Mouse (Mus musculus): ENCODE results near the gene Cbs.

Gene Cbs

DNA sequence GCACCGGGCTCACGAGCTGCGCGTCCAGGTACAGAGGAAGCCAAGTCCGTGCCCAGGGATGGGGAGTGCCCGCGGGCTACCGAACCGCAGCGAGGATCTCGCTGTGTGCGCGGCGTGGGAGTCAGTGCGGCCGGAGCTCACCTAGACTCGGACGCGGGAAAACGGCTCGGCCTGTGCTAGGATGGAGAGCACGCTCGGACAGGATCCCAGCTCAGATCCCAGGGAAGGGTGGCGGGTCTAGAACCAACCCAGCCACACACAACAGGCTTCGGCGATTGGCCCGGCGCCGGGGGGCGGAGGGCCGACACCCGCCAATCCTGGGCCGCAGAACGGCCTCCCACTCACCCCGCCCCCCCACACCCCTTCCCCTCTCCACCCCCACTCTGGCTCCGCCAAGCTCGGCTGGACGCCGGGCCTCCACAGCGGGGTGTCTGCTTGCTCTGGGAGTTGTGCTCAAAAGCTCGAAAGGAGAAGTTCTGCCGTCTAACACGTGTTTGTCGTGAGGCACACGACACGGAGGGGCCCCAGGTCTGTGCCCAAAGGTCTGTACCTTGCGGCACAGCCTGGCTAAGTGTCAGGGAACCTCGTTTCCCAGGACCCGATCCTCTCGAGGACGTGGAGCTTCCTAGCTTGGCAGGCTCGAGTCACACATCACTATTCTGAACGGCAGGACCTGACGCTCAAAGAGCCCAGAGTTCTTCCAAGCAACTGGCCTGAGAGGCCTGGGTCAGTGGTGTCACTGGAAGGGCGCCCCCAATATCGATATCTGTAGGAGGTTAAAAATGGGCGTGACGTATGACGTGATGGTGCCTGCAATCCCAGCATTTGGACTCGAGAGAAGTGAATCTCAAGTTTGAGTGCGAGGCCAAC, at the start of gene Cbs:
Gene Cbs (minus strand): TSS at position 297 of the 870 bp plus-strand sequence.
- peak; percentile 94 for DNase-seq

DNA sequence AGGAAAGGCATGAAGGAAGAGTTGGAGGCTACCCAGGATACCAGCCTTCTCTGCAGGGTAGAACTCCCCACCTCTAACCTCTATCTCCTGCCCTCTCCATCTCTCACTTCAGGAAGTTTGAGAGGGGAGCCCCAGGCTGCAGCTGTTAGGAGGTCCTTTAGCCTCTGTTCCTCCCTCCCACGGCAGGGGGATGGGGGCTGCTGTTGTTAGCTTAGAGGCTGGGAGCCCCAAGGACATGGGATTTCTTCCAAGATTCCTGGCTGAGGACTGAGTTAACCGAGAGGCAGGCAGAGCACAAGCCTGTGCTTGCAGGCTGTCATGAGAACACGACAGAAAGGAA, 49.2 kb upstream of the Cbs start:
- peak in 1 of 2 experiments; percentile 49 for DNase-seq

DNA sequence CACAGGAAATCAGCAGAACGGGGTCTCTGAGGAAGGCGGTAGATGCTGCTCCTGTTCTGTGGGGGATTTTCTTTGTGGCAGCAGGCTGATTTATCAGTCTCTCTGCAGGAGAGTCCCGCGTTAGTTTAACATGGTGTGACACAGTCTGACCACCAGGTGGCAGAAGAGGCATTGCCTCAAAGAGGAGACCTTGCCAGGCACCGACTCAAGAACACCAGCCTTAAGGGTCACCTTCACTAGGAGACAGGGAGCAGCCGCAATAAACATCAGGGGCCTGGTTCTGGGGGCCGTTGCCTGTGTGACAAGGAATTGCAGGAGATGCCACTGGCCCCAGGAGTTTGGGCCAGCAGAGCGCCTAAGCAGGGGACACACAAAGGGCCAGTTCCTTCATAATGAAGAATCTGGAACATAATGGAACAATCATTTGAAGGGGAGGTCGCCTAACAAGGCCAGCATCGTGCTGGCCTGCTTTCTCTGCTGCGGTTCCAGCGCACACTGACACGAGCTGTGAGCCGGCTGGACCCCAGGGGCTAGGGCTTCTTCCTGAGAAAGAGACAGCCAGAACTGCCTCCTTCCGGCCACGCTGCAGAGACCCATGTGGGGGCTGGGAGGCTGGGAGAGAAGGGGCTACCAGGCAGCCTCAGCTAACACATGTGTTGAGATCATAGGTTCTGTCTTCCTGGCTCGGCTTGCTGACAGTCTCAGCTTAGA, 48.6 kb upstream of the Cbs start:
- peak; percentile 89 to 92 for DNase-seq

DNA sequence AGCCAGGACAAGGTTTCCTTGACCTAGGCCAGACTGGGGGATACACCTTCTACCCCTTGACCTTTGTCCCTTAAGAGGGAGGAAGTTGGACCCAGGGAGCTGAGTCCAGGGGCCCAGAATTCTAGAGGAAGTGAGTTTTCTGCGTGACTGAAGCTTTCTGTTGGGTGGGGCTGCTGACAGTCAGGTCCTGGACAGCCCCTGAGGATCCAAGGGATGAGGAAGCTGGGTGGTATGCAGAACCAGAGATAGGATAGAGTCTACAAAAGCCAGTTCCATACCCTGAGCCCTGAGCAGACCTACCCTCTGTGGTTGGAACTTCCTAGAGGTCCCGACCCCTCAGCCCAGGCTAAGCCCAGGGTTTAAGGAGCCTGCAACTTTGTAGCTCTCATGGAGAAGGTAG, 43.4 kb upstream of the Cbs start:
- DNase-seq, result no peak

DNA sequence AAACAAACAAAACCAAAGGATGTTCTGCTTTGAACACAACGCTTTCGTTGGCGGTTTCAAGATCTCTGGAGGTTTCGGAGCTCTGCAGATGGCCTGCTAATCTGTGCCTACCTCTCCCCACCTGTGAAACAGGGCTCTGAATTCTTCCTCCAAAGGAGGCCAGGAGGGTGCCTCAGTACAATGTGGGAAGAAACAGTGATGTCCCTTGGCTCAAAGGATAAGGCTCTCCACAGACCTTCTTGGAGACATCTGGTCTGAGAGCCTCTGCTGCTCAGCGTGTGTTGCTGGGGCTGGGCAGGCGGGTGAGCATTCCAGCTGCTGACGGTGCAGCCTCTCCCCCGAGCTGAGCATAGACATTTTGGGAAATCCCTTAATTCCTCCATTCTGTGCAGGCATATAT, 40.5 kb upstream of the Cbs start, which contains the start of gene Cryaa:
Gene Cryaa (plus strand): TSS at position 301 of the 400 bp plus-strand sequence.
- DNase-seq, result no peak

DNA sequence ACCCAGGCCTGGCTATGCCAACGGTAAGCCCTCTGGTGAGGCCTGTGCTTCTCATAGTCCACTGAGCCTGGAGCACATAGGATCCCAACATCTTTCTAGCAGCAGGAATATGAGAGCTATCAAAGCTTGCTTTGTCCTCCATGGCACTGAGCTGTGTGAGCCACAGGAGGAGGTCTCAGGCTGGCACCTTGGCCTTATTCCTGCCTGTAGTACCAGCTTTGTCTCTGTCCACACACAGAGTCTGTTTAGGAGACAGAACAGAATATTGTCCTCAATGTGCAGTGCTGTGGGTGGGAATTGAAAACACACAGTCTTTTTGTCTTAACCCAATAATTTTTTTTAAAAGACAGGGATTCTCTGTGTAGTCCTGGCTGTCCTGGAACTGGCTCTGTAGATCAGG, 37.4 kb upstream of the Cbs start:
- DNase-seq, result no peak

DNA sequence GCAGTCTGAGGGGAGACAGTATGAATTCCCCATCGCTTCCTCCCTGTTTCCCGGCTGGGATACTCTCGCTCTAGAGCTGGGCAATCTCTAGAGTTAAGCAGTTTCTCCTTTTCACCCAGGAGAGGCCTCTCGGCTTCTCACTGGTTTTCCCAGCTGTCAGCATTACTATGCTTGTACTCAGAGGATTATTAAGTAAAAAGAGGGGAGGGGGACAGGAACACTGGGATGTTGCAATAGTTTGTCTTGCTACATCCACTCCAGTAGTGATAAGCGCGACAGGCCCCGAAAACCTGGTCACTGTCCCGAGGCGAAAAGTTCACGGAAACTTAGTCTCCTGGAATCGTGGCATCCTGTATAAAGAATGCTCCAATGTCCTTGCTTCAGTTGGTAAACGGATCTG, 35.2 kb upstream of the Cbs start:
- no peak for DNase-seq

DNA sequence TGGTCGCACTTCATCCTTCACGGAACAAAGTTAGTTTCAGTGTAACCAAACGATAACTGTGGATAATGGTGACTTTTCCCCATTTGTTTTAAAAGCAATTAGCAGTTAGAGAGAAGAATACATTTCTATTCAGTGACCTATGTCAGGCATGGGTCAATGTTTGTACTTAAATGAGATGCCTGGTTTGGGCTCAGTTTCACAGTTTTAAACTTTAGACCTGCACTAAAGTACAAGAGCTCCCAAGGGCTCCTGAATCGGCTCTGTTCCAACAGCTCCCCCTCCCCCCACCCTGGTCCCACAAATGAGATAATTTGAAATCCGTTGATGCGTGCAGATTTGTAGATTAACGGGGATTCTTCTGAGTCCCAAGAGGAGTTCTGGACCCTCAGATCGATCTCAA, 34.7 kb upstream of the Cbs start:
- DNase-seq, result peak in 1 of 2 experiments; percentile 57

DNA sequence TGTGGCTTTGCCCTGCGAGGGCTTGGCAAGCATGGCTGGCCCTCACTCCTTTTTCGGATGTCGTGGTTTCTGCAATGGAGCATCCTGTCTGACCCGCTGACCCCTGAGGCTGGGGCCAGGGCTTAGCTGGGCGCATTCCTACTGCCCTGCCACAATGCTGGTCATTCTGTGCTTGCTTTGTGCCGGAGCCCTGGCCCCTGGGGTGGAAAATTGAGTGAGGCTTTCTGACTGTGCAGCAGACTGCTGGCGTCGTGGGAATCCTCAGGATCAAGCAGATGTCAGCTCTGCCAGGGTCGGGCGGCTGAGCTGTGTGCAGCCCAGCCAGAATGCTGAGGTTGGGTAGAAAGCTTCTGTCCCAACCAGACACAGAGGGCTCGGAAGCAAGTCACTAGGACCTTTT, 33.1 kb upstream of the Cbs start:
- DNase-seq, result no peak

DNA sequence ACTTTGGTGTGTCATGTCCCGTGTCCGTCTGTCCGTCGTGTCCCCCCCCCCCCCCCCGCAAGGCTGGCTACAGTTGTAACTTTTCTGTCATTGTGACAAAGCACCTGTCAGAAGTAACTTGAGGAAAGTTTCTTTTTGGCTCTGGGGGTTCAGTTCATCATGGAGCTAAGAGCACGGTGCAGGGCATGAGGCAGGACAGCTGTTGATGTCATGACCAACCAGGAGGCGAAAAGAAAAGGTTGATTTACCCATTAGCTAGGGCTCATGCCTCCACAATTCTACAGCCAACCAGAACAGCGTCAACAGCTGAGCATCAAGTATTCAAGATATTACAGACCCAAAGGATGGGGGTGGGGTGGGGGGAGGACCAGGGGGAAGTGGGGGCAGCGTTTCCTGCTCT, 31.3 kb upstream of the Cbs start:
- no peak for DNase-seq

DNA sequence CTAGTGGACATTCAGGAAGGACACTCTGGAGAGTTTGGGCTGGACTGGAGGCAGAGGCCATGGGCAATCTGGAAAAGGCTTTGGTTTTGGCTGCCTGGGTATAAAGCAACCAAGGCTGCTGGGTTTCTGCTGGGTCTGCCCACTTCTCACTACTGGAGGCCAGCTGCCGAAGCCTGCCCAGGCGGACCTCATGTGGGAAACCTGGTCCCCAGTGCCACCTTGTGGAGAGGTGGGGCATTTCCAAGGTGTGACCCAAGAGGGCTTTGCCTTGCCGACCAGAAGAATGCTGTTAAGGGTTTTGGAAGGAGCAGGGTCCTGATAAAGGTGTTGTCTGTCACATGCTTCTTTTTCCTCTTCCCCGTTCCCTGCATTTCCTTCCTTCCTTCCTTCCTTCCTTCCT, 27.7 kb upstream of the Cbs start:
- DNase-seq, result peak; percentile 91 to 93

DNA sequence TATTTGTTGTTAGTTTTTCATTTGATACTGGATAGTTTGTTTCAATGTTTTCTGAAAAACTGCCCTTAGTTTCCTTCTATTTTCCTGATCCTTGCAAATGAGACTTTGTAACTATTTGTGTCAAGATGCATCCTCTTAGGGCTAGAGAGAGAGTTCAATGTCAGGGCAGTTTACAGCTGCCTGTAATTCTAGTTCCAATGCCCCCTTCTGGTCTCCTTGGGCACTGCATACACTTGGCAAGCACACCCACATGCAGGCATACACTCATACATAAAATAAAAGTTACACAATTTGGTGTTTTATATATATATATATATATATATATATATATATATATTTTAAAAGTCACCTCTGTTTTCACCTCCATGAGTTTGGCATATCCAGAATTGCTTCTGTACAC, 25.8 kb upstream of the Cbs start:
- peak in 1 of 2 experiments; percentile 40 for DNase-seq

DNA sequence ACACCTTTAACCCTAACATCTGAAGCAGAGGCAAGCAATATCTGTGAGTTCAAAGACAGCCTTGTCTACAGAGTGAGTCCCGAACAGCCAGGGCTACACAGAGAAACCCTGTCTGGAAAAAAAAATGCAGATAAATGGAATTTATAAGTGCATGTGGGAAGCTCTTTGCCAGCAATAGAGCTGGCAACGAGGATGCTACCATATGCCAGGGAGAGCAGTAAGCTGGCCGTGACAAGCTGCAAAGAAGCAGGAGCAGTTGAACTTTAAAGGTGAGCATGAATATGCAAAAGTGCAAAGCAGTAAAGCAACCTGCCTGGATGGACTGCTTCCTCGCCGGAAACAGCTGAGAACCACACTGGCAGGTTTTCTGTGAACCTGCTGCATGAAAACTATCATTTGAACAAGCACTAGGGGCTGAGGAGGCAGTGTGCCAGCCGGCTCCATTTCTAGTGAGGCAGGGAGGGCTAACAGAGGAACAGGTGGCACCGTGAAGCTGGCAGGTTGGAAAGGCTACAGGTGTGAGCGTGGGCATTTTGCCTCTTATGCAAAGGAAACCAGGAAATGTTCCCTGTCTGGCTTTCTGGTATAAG, 23.7 kb upstream of the Cbs start:
- DNase-seq, result peak in 1 of 2 experiments; percentile 36

DNA sequence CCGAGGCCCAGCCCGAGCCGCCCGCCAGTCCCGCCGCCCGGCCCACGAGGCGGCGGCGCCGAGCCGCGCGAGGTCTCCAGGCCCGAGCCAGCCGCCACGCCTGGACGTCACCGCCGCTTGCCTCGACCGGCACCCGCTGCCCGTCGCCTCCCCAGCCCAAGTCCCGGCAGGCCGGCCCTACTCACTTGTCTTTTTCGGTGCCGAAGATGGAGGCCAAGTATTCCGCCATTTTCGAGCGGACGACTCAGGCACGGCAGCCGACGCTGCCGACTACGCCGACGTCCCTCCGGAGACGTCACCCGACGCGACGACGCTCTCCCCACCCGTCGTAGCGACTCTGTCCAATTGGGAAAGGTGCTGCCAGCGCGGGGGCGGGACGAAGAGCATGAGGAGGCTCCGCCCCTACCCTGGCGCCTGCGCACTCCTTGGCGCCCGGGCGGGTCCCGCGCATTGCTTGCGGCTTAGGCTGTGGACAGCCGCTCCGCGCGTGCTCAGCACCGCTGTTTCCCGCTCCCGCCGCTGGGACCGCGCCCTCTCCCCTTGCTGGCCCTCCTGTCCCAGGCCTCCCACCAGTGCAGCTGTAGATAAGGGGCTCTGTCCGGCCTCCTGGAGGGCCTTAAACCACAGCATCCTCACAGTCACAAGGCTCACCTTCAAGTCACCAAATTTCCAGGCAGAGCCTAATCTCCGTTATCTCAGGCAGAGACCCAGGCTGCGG, 21.6 kb upstream of the Cbs start, which contains the start of gene U2af1:
Gene U2af1 (minus strand): TSS at position 425 of the 718 bp plus-strand sequence.
- DNase-seq, result peak; percentile 97 to 99

DNA sequence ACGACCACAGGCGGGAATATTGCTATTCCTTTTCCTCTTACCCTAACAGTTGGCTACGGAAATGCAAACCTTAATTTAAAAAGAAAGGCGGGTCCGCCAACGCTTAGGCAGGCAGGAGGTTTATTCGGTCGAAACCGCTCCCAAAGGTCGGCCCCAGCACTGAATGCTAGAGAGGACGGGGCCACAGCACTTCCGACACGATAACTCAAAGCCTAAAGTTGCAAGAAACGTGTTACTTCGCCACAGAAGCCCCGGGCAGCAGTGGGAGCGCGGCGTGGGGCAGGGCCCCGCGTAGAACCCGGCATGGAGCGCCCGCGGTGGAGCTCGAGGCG, 21.1 kb upstream of the Cbs start:
- DNase-seq, result peak in 1 of 2 experiments; percentile 48

DNA sequence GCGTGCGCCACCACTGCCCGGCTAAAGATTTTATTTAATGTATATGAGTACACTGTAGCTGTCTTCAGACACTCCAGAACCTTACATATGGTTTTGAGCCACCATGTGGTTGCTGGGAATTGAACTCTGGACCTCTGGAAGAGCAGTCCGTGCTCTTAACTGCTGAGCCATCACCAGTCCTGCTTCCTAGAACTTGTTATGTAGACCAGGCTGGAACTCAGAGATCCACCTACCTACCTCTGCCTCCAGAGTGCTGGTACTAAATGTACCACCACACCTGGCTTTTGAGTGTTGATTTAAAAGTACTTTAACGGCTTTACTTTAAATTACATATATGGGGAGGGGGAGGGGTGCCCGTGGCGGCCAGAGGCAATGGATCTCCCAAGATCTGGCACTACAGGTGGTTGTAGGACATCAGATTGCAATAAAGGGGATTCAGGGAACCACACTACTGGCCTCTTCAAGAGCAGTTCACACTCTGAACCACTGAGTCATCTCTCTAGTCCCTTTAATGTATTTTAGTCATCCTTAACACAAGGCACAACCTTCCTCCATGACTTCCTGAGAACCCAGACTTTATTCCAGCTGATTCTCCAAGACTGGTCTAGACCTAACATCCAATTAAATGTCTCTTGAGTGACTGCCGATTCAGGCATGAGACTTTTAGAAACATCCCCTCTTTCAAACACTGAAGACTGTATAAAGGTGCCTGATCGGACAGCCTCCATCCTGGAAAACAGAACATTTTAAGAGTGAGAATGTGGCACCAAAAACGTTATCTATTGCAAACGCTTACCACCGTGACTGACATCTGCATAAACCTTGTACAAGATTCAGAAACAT, 20.3 kb upstream of the Cbs start:
- no peak for DNase-seq

DNA sequence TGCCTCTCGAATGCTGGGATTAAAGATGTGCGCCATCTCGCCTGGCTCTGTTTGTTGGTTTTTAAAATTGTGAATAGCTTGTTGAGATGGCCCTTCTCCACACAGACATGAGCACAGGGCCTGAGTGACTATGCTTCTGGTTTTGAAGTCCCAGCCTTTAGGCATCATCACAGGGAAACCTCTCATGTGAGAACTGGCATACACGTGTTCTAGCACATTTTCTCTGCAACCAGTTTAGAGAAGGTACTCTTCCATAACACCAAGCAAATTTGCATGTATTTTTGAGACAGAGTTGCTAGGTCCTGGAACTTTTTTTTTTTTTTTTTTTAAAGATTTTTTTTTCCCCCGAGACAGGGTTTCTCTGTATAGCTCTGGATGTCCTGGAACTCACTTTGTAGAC, 19.6 kb upstream of the Cbs start:
- no peak for DNase-seq

DNA sequence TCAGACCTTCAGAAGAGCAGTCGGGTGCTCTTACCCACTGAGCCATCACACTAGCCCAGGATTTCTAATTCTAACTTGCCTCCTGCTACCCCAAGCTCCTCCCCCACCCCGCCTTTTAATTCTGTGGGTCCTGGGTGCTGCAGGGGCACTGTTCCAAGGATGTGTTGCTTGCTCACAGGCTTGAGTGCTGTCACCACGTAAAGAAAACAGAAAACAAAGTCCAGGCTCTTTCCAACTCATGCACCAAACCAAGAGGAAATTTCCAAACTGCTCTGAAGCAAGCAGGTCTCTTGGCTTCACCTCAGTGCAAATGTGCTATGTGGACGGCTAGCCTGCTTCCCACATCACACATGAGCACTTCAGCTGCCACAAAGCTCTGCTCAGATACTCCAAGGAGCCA, 18.3 kb upstream of the Cbs start:
- DNase-seq, result peak in 1 of 2 experiments; percentile 68

DNA sequence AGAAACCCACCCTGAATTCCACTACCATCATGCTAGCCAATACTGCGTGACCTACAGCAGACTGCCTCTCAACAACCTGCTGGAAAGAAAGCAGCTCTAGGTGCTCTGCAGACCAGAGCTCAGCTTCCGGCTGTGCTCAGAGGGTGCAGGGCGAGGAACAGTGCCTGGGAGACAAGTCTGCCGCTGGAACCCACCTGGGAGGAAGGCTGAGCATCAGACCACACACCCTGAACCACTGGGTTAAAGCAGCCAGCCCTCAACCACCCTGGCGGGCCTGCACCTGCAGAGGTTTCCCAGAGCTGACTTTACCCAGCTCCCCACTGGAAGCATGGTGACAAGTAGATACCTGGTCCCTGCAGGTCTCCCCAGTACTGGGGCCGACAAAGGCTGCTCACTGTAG, 16.2 kb upstream of the Cbs start:
- no peak for DNase-seq

DNA sequence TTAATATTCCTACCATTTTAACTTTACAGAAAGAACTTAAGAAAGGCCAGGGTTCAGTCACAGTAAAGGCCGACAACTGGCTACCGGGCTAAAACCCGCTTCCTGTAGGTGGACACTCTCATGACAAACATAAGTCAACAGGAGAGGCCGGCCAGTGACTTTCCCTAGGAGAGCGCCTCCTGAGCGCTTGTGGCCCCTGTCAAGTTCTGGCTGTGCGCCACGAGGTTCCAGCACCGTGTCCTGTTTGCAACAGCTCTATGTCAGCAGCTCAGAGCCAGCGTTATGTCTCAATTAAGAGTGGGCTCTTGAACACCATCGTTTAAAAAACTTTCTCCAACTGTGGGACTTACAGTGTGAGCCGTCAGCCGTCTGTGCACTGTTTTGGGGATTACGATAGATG, 15.1 kb upstream of the Cbs start:
- DNase-seq, result no peak

DNA sequence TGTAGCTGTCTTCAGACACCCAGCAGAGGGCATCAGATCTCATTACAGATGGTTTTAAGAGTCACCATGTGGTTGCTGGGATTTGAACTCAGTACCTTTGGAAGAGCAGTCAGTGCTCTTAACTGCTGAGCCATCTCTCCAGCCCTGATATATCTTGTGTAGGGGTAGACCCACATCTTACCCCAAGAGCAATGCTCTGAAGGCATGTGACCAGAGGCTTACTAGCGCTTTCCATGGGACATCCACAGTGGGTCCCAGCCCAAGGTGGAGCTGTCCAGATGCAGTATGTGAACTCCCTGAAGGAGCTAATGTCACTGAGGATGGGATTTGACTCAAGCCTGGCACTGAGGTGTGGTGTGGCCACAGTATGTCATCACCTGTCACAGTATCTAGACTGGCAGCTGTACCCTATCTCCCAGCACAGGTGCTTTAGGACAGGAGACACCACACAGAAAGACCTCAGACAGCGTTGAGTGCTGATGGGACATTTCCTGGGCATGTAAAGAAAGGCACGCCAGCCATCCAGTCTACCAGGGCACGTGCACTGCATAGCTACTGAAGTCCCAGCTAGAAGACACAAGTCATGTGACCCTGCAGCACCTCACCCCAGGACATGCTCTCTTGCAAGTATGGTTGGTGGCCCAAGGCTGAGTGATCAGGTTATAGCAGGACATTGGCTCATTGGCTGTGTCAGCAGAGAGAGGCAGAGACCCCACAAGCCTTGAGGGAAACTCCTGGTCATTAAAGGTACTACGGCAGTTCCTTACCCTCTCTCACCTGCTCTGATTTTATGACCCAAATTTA, 9.4 kb upstream of the Cbs start:
- DNase-seq, result no peak
